Mouse (Mus musculus) heart, postnatal 0 days (tissue): ENCODE measurements at regions not wholly inside any gene's neighbourhood (a gene's known extent, or its start where the extent isn't known, plus 50 kb on each side); places are given as distances from the start of the nearest gene placed in this dataset.

ENCODE experiments used
- CTCF ChIP-seq: IDR thresholded peaks from 2 replicates; pipeline ENCODE4 v1.5.1; 2016; ENCODE audit warnings: antibody characterized with exemption, control low read depth, low read depth
- EP300 ChIP-seq: IDR thresholded peaks from 2 replicates; pipeline ENCODE4 v1.6.1; 2016; ENCODE audit warnings: antibody characterized with exemption, low read depth

- TF ChIP-seq CTCF (no peak), EP300 (no peak)
Measured at GRCm38 (mm10) chr2:48398504-48398903, 415.4 kb upstream of the Acvr2a start.
